Mouse (Mus musculus) thymus, adult 2 months (tissue): ENCODE measurements around the gene 1700001J03Rik.

Experiments
- CTCF ChIP-seq: fragments of 200-500 bp; IDR thresholded peaks from 2 replicates; pipeline ENCODE4 v1.5.1; 2012; ENCODE audit warnings: mild to moderate bottlenecking, control low read depth, low read length, moderate library complexity, borderline replicate concordance; ENCODE audit not compliant: control insufficient read depth, poor library complexity, insufficient read depth; ENCODE audit errors: extremely low read depth
- POLR2A ChIP-seq: fragments of 200-500 bp; IDR thresholded peaks from 2 replicates; pipeline ENCODE4 v1.6.1; 2012; ENCODE audit warnings: mild to moderate bottlenecking, low read length, control low read depth, moderate library complexity; ENCODE audit not compliant: control insufficient read depth, poor library complexity, insufficient read depth; ENCODE audit errors: extremely low read depth

- peak; percentile 64; the same call in 1 of the 2 replicates for TF ChIP-seq POLR2A
- no peak; the same call in 1 of the 2 replicates for TF ChIP-seq CTCF
These were observed 46.0 kb upstream of the 1700001J03Rik start, which contains the start of gene Cdk8 for GRCm38 (mm10) chr5:146230864-146231654.
